Mouse (Mus musculus): Measurements from ENCODE around the gene Ralgapa2. TPM values are rescaled to one million over a fixed set of nuclear protein-coding genes. Genes with fewer than 3 reads are reported as not detected.

Ralgapa2 gene
- total and polyA plus RNA-seq, 2 experiments from 2014 or later, result 7.6 to 21.7 TPM

DNA sequence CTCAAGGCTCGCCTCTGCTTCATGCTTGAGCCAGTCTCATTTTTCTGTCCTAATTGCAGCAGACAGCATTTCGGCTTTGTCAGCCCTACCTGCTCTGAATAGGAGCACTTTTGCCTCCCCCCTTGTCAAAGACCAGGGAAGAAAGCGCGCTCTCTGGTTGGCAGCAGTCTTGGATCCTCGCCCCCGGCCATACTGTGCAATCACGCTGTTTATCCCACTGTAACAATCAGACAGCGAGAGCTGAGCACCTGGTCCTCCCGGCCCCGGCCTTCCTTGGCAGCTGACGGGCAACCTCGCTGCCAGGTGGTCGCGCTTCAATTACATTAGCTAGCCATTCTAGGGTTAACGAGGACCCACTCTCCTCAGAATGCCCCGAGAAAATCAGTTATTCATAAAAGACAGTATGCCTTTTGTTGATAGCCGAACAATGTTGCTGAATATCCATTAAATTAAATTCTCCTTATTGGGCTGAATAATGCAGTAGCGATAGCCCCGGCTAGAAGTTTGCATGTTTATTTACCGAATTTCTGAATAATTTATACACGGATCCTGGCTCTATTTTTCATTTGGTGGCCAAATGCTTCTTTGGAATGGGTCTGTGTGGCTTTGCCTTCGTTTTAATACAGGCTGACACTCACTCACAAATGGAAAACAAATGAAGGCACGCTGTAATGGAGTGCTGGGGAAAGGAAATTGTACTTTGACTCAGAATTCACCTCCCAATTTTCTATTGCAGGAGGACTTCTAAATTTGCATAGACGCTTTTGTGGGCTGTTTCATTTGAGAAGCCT lies 232.5 kb downstream of the Ralgapa2 start:
- TF ChIP-seq CTCF (IDR thresholded peaks at IDR 0.05; ENCODE audit: low read depth) (no peak), EP300 (IDR thresholded peaks at IDR 0.05; ENCODE audit: low read depth) (no peak)
- H3K4me1 ChIP-seq (ENCODE audit: control insufficient read depth, insufficient read depth), result no peaks in the 10 kb centered on the region
- H3K36me3 ChIP-seq (replicated peaks; ENCODE audit: control insufficient read depth, insufficient read depth, low read length), result no peaks in the 10 kb centered on the region
- no peaks in the 10 kb centered on the region for H3K9me3 ChIP-seq (replicated peaks; ENCODE audit: control insufficient read depth, low read length)
- DNase-seq (ENCODE audit: low spot score), result no peak
- H3K9ac ChIP-seq (replicated peaks; ENCODE audit: low read depth, low read length), result no peak overlapping the region
- ATAC-seq (ENCODE audit: insufficient read depth, low read depth), result no peak
- 85% methylated on average over 24 of the region's 24 CpGs for WGBS
- no peak overlapping the region for H3K4me2 ChIP-seq (ENCODE audit: low read depth, low read length)
- no peak overlapping the region for H3K27ac ChIP-seq (ENCODE audit: low read depth)
- no peaks in the 10 kb centered on the region for H3K27me3 ChIP-seq (ENCODE audit: control insufficient read depth, insufficient read depth, low read length)
- no peak overlapping the region for H3K4me3 ChIP-seq (ENCODE audit: low read depth, low read length)

- ATAC-seq (ENCODE audit: insufficient read depth, low read depth) (no peak), DNase-seq (ENCODE audit: low spot score) (no peak)
- no peaks in the 10 kb centered on the region for H3K27me3 ChIP-seq (ENCODE audit: control insufficient read depth, insufficient read depth, low read length)
- TF ChIP-seq EP300 (IDR thresholded peaks at IDR 0.05; ENCODE audit: low read depth) (no peak), CTCF (IDR thresholded peaks at IDR 0.05; ENCODE audit: low read depth) (no peak)
- H3K9me3 ChIP-seq (replicated peaks; ENCODE audit: control insufficient read depth, low read length), result no peaks in the 10 kb centered on the region
- H3K4me2 ChIP-seq (ENCODE audit: low read depth, low read length), result no peak overlapping the region
- H3K9ac ChIP-seq (replicated peaks; ENCODE audit: low read depth, low read length), result no peak overlapping the region
- WGBS, result 42% methylated on average over 5 of the region's 5 CpGs
- no peak overlapping the region for H3K4me3 ChIP-seq (ENCODE audit: low read depth, low read length)
- H3K36me3 ChIP-seq (replicated peaks; ENCODE audit: control insufficient read depth, insufficient read depth, low read length), result no peaks in the 10 kb centered on the region
- H3K27ac ChIP-seq (ENCODE audit: low read depth), result no peak overlapping the region
- no peaks in the 10 kb centered on the region for H3K4me1 ChIP-seq (ENCODE audit: control insufficient read depth, insufficient read depth)
Observed at GRCm38 (mm10) chr2:146278381-146278780, 233.8 kb downstream of the Ralgapa2 start.

DNA sequence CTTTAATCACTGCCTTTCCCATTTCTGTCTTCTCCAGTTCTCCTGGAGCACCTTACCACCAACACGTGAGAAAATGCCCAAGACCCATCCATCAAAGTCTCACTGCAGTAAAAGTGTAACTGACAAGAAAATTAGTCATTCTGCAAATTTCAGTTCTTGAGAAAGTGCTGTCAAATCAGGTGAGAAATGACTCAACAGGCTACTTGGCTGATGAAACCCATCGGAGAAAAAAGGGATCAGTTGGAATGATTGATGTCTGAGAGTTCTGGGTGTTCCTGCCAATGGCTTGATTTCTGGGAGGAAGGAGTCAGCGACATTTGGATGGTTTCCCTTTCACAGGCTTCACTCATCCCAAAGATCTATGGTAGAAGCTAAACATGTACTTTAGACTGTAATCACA lies 245.6 kb downstream of the Ralgapa2 start:
- Histone ChIP-seq H3K27ac (ENCODE audit: low read depth) (no peak overlapping the region), H3K36me3 (replicated peaks; ENCODE audit: control insufficient read depth, insufficient read depth, low read length) (peaks cover 8% of the 10 kb centered on the region; the same call in 1 of the 2 replicates), H3K4me2 (ENCODE audit: low read depth, low read length) (no peak overlapping the region), H3K9me3 (replicated peaks; ENCODE audit: control insufficient read depth, low read length) (no peaks in the 10 kb centered on the region), H3K9ac (replicated peaks; ENCODE audit: low read depth, low read length) (no peak overlapping the region), H3K4me3 (ENCODE audit: low read depth, low read length) (no peak overlapping the region), H3K4me1 (ENCODE audit: control insufficient read depth, insufficient read depth) (peaks cover 4% of the 10 kb centered on the region; the same call in 1 of the 2 replicates), H3K27me3 (ENCODE audit: control insufficient read depth, insufficient read depth, low read length) (no peaks in the 10 kb centered on the region)
- ATAC-seq (ENCODE audit: insufficient read depth, low read depth), result no peak
- DNase-seq (ENCODE audit: low spot score), result no peak
- 84% methylated on average over 3 of the region's 3 CpGs for WGBS
- no peak for TF ChIP-seq CTCF (IDR thresholded peaks at IDR 0.05; ENCODE audit: low read depth)
- TF ChIP-seq EP300 (IDR thresholded peaks at IDR 0.05; ENCODE audit: low read depth), result no peak

- H3K36me3 ChIP-seq (replicated peaks; ENCODE audit: control insufficient read depth, insufficient read depth, low read length), result peaks cover 8% of the 10 kb centered on the region; the same call in 1 of the 2 replicates
Observed at GRCm38 (mm10) chr2:146265045-146265444, 247.1 kb downstream of the Ralgapa2 start.

DNA sequence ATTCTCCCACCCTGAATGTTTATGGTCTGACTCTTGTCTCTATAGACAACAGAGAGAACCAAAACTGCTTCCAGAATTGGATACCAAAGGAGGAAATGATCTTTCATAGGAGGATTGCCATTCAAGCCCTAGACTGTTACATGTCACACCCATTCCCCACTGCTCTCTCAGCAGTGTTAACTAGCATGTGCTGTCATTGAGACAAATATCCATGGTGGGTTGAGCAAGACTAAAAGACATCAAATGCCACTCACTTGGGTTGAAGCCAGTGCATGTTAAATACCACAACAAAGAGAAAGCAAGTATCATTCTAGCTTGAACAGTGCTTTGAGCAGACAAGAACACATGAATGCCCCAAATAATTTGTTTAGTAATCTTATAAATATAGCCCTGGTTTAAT lies 249.2 kb downstream of the Ralgapa2 start:
- Histone ChIP-seq H3K9me3 (replicated peaks; ENCODE audit: control insufficient read depth, low read length) (no peaks in the 10 kb centered on the region), H3K4me1 (ENCODE audit: control insufficient read depth, insufficient read depth) (peaks cover 8% of the 10 kb centered on the region; the same call in 1 of the 2 replicates), H3K9ac (replicated peaks; ENCODE audit: low read depth, low read length) (no peak overlapping the region), H3K4me3 (ENCODE audit: low read depth, low read length) (no peak overlapping the region), H3K4me2 (ENCODE audit: low read depth, low read length) (no peak overlapping the region), H3K27ac (ENCODE audit: low read depth) (no peak overlapping the region), H3K36me3 (replicated peaks; ENCODE audit: control insufficient read depth, insufficient read depth, low read length) (no peaks in the 10 kb centered on the region), H3K27me3 (ENCODE audit: control insufficient read depth, insufficient read depth, low read length) (no peaks in the 10 kb centered on the region)
- TF ChIP-seq CTCF (IDR thresholded peaks at IDR 0.05; ENCODE audit: low read depth) (no peak), EP300 (IDR thresholded peaks at IDR 0.05; ENCODE audit: low read depth) (no peak)
- no peak for DNase-seq (ENCODE audit: low spot score)
- ATAC-seq (ENCODE audit: insufficient read depth, low read depth), result no peak

More at GRCm38 (mm10) chr2:146265045-146265444, 247.1 kb downstream of the Ralgapa2 start:
- WGBS, result 35% methylated on average over 4 of the region's 4 CpGs
- Histone ChIP-seq H3K4me3 (ENCODE audit: low read depth, low read length) (no peak overlapping the region), H3K27me3 (ENCODE audit: control insufficient read depth, insufficient read depth, low read length) (no peaks in the 10 kb centered on the region), H3K4me1 (ENCODE audit: control insufficient read depth, insufficient read depth) (peaks cover 4% of the 10 kb centered on the region; the same call in 1 of the 2 replicates), H3K9ac (replicated peaks; ENCODE audit: low read depth, low read length) (no peak overlapping the region), H3K9me3 (replicated peaks; ENCODE audit: control insufficient read depth, low read length) (no peaks in the 10 kb centered on the region), H3K4me2 (ENCODE audit: low read depth, low read length) (no peak overlapping the region), H3K27ac (ENCODE audit: low read depth) (no peak overlapping the region)
- no peak for ATAC-seq (ENCODE audit: insufficient read depth, low read depth)
- DNase-seq (ENCODE audit: low spot score), result no peak
- TF ChIP-seq EP300 (IDR thresholded peaks at IDR 0.05; ENCODE audit: low read depth) (no peak), CTCF (IDR thresholded peaks at IDR 0.05; ENCODE audit: low read depth) (no peak)

All from heart, postnatal 0 days (tissue).